Mouse (Mus musculus) bone marrow, adult 2 months (tissue): ENCODE results near the gene Matk. TPM values are rescaled to one million over a fixed set of nuclear protein-coding genes. Genes with fewer than 3 reads are reported as not detected.

ENCODE experiments used
- H3K27ac ChIP-seq: fragments of 200-500 bp; 2 replicates; pipeline ENCODE4 v1.5.1; 2012; ENCODE audit warnings: low read depth, mild to moderate bottlenecking, control low read depth, inconsistent platforms, low read length; ENCODE audit not compliant: control insufficient read depth, poor library complexity, insufficient read depth
- H3K4me1 ChIP-seq: fragments of 200-500 bp; 2 replicates; pipeline ENCODE4 v1.6.1; 2011; ENCODE audit warnings: low read length; ENCODE audit not compliant: control insufficient read depth, insufficient read depth
- H3K4me3 ChIP-seq: fragments of 200-500 bp; replicated peaks from 2 replicates; pipeline ENCODE3; 2011; ENCODE audit warnings: mild to moderate bottlenecking, low read depth, low read length, control low read depth; ENCODE audit not compliant: control insufficient read depth
- CTCF ChIP-seq: fragments of 200-500 bp; IDR thresholded peaks from 2 replicates; pipeline ENCODE4 v1.5.1; 2011; ENCODE audit warnings: low read length, control low read depth; ENCODE audit not compliant: control insufficient read depth, insufficient read depth
- POLR2A ChIP-seq: fragments of 200-500 bp; IDR thresholded peaks from 2 replicates; pipeline ENCODE4 v1.6.1; 2011; ENCODE audit warnings: low read depth, mild to moderate bottlenecking, control low read depth, low read length, borderline replicate concordance; ENCODE audit not compliant: control insufficient read depth
- WGBS: fragments of 180-500 bp; shearing (Covaris S2); methylation state at CpG from one replicate; pipeline ENCODE4 v1.1.7; 2018; 5-methylcytosine and 5-hydroxymethylcytosine counted together
- polyA plus RNA-seq: library from polyadenylated mRNA; stranded (reverse); fragments of >200 nt; gene quantifications from 2 replicates; pipeline ENCODE4 v1.2.4, GENCODE M21; 2011; ENCODE audit warnings: low replicate concordance; ENCODE audit not compliant: missing spikeins, insufficient read depth, insufficient read length

Matk gene
- polyA plus RNA-seq, 1 experiment: 18.9 TPM

DNA sequence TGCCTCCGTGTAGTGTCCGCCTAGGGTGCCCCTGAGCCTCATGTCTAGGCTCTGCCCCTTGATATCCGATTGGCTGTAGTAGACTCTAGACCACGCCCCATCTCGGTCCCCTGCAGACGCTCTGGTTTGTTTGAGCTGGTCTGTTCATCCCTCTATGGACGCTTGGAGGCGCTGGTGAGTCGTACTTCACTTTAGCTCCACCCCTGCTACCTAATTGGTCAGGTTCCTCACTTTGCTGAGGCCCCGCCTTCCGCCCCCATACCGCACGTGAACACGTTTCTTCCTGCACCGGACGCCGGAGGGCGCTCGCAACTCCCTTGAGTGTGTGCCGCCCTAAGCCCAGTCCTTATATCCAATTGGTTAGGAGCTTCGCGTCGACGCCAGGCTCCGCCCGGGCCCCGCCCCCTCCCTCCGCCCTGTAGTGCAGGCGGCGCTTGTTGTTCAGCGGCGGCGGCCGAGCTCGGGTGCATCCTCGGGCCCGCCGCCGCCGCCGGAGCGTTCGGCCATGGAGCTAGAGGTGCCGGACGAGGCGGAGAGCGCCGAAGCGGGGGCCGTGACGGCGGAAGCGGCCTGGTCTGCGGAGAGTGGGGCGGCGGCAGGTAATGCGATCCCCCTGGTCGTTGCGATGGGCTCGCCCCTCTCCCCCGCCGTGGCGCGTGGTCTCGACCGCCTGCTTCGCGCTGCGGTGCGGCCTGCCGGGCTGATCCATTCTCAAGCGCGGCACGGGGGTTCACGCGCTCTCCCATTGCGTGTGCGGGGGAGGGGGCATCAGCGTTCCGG, 40.0 kb downstream of the Matk start, which contains the start of gene Pip5k1c:
Gene Pip5k1c, plus strand, starts transcription at position 410 of the 780 bp plus-strand sequence.
- TF ChIP-seq CTCF (peak; percentile 87), POLR2A (peak; percentile 68; the same call in 1 of the 2 replicates)
- Histone ChIP-seq H3K4me3 (peak within 1 kb of the TSS; percentile 81), H3K27ac (peak within 1 kb of the TSS; percentile 97), H3K4me1 (peaks cover 18% of the 10 kb centered on the region)
- WGBS: under 1% methylated on average over 80 of the region's 80 CpGs

DNA sequence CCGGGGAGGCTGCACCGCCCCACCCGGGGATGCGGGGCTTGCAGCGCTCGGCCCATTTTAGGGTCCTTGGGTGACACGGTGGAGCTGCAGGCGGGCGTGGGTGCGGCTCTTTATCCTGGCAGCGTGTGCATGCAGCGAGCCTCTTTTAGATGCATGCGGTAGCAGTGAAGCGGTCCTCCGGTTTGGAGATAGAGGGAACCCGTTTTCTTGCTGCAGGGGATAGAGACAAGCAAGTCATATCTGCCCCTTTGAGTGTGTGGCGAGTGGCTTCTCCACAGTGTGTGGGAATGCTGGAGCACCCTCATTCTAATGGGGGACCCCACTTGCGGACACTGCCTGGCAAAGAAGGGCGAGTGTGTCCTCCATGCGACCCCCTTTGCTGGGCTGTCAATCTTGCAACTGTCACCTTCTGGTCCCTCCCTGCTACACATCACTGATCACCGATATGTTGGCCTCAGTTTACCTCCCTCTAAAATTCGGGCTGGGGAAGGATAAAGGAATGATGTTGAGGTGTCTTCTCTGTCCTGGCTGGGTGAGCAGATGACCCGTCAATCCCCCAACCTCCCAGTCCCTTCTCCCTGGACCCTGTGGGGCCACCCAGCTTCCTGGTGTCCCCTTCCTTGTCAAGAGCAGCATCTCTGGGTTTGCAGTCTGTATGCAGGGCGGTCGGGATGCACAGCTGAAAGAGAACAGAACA, 40.7 kb downstream of the Matk start:
- Histone ChIP-seq H3K4me3 (peak overlapping the region; percentile 81), H3K27ac (peak overlapping the region; percentile 97), H3K4me1 (peaks cover 22% of the 10 kb centered on the region)
- WGBS: 1% methylated on average over 25 of the region's 25 CpGs
- TF ChIP-seq CTCF (no peak), POLR2A (no peak)

DNA sequence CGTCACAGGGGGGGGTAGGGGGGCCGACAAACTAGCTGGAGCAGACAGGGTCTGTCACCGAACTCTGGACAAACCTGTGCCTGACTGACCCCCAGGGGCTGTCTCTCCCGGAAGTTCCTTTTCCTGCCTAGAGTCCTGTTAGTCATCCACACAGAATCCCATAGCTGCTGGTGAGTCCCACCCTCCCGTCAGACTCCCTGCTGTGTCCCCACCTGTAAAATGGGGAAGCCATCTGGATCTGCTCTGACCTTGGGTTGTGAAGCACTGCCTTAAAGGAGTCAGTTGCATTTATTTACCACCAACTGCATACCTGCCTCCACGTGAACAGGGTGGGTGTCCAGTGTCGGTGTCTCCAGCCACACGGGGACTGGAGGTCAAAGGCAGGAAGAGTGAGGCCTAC, 41.7 kb downstream of the Matk start:
- 25% methylated on average over 8 of the region's 8 CpGs for WGBS
- no peak overlapping the region for H3K27ac ChIP-seq
- TF ChIP-seq POLR2A (no peak), CTCF (no peak)
- peak overlapping the region; percentile 20 for H3K4me3 ChIP-seq
- peaks cover 29% of the 10 kb centered on the region for H3K4me1 ChIP-seq

DNA sequence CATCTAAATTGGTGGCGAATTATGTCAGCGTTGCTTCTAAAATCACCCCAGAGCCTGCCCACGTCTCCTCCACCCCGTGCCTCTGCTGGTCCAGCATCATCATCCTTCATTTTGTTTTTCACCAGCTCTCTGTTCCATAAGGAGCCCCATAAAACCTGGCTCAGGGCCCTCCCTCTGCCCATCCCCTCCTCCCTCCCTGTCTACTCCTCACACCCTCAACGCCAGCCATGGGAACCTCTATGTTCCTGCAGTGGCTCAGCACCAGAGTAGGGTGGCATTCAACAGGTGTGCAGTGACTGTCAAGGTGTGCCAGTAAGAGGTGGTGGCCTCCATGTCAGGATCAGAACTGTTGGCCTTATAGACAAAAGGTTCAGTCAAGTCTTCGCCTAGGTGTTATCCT, 42.5 kb downstream of the Matk start:
- 80% methylated on average over 6 of the region's 6 CpGs for WGBS

DNA sequence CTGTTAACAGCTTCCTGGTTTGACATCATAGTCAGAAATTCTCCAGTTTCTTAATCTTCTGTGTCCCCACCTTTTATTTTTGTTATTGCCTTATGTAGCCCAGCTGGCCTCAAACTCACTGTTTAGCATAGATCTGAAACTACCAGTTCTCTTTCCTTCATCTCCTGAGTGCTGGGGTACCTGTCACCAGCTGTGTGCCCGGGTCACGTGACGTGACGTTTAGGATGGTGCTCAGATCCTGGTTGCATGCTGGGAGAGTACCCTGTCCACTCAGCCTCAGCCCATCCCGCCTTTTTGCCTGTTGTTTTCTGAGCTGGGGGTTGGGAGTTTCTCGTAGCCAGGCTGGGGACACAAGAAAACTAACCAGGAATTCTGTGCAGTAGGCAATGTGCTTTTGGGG, 44.5 kb downstream of the Matk start:
- WGBS: 26% methylated on average over 6 of the region's 6 CpGs
- H3K27ac ChIP-seq: peak overlapping the region; percentile 93
- peaks cover 39% of the 10 kb centered on the region for H3K4me1 ChIP-seq
- TF ChIP-seq CTCF (no peak), POLR2A (no peak)
- H3K4me3 ChIP-seq: no peak overlapping the region

More for the DNA sequence above, 42.5 kb downstream of the Matk start:
- no peak for TF ChIP-seq CTCF
- no peak for TF ChIP-seq POLR2A
- H3K4me3 ChIP-seq: no peak overlapping the region
- no peak overlapping the region for H3K27ac ChIP-seq
- peaks cover 36% of the 10 kb centered on the region for H3K4me1 ChIP-seq

DNA sequence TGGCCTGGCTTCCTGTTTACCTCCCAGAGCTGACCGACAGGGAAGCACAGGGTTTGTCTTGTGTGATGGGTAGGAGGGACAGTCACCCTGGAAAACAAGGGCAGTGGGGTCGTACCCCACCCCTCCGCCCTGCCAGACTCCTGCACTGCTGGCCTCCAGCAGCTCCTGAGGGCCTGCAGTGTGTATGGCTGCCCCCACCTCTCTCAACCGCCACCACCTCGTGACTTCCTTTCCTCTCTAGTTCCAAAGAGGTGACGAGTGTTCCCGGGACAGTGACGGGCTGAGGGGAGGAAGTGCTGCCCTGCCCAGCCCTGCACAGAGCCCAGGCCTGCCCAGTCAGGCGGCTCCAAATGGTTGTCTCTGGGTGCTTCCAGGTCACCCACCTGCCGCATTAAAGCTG, 45.1 kb downstream of the Matk start:
- WGBS: 8% methylated on average over 10 of the region's 10 CpGs
- Histone ChIP-seq H3K4me1 (peaks cover 39% of the 10 kb centered on the region), H3K27ac (peak overlapping the region; percentile 93), H3K4me3 (peak overlapping the region; percentile 13)
- TF ChIP-seq POLR2A (peak; percentile 56; the same call in 1 of the 2 replicates), CTCF (no peak)

DNA sequence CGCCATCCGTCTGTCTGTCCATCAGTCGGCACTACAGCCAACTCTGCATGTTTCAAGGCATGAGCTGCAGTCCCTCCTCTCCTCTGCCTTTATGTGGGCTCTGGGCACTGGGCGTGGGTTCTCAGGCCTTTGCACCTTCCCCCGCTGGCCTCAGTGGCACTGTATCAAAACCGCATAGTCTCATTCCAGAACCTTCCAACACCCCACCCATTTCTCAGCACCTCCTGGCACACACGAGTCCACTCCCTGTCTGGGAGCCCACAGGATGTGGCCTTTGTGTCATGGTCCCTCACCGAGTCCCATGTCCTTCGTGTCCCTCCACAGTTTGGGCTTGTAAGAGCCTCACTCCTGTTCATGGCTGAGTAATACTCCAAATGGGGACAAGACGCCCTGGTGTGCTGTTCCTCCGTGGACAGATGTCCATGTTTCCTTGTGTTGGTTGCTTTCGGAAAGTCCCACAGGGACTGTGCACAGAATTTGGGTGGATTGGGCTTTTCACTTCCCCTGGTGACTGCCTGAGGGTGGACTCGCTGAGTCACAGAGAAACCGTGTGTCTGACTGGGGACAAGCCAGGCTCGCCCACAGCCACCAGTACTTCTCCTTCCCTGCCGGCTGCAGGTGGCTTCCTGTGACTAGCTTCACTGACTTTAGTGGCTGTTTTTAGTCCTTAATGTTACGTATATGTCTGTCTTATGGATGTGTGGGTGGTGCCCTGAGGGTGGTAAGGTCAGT, 45.8 kb downstream of the Matk start:
- WGBS: 29% methylated on average over 17 of the region's 17 CpGs
- H3K4me1 ChIP-seq: peaks cover 44% of the 10 kb centered on the region
- TF ChIP-seq POLR2A (0 out of 2 replicates have a peak, but pooled peaks have one; percentile 28), CTCF (no peak)
- peak overlapping the region; percentile 93 for H3K27ac ChIP-seq
- H3K4me3 ChIP-seq: peak overlapping the region; percentile 19

DNA sequence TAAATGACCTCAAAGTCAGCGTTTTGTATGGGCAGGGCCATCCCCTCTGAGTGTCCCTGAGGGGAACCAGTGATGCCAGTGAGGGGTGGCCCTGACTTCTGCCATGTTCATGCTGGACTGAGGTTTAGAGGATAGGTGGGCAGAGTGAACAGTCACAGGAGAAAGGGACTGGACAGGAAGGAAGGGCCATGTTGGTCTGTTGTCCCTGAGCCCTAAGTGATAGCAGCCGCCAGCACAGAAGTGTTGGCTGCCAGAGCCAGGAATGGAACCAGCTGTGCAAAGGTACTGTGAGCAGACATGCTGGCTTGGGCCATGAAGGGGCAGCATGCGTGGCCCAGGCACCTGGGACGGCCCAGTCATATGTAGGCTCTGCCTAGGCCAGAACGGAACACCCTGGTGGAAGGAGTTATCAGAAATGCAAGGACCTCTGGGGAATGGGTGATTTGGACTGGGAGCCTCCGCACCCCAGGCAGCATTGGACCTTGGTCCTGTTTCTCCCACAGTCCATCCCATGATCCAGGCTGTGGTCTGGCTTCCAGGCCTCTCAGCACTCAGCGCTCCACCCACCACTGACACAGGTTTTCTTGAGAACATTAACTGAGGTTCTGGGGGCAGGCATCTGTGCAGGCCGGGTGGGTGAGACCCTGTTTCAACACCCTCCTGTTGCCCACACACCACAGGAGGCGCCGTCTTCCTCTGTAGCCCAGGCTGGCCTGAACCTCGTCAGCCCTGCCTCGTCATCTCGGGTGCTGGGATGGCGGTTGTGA, 47.0 kb downstream of the Matk start:
- no peak for TF ChIP-seq POLR2A
- no peak for TF ChIP-seq CTCF
- no peak overlapping the region for H3K4me3 ChIP-seq
- peak overlapping the region; percentile 93 for H3K27ac ChIP-seq
- 65% methylated on average over 14 of the region's 14 CpGs for WGBS
- peaks cover 45% of the 10 kb centered on the region for H3K4me1 ChIP-seq
